Mouse (Mus musculus) midbrain, embryonic 15.5 days (tissue): ENCODE data around the gene Krt20. TPM values are rescaled to one million over a fixed set of nuclear protein-coding genes. Genes with fewer than 3 reads are reported as not detected.

ENCODE experiments used
- ATAC-seq: fragments of 200-750 bp; cut with Nextera tagmentation; replicated peaks from 2 replicates; pipeline ENCODE4 v1.8.0; 2017; ENCODE audit warnings: moderate TSS enrichment
- H3K27ac ChIP-seq: fragments of 300-500 bp; sonication (generic); 2 replicates; pipeline ENCODE4 v1.5.1; 2015; ENCODE audit warnings: mild to moderate bottlenecking, inconsistent platforms
- H3K27me3 ChIP-seq: fragments of 300-500 bp; sonication (generic); replicated peaks from 2 replicates; pipeline ENCODE4 v1.6.1; 2015; ENCODE audit warnings: inconsistent platforms
- H3K36me3 ChIP-seq: fragments of 300-500 bp; sonication (generic); replicated peaks from 2 replicates; pipeline ENCODE4 v1.6.1; 2015; ENCODE audit warnings: inconsistent platforms
- H3K4me1 ChIP-seq: fragments of 300-500 bp; sonication (generic); 2 replicates; pipeline ENCODE4 v1.6.1; 2015; ENCODE audit warnings: inconsistent platforms
- H3K4me2 ChIP-seq: fragments of 300-500 bp; sonication (generic); 2 replicates; pipeline ENCODE4 v1.6.1; 2015; ENCODE audit warnings: inconsistent platforms, mild to moderate bottlenecking, moderate library complexity
- H3K4me3 ChIP-seq: fragments of 300-500 bp; sonication (generic); 2 replicates; pipeline ENCODE4 v1.5.1; 2015; ENCODE audit warnings: mild to moderate bottlenecking, inconsistent platforms
- H3K9ac ChIP-seq: fragments of 300-500 bp; sonication (generic); 2 replicates; pipeline ENCODE4 v1.6.1; 2015; ENCODE audit warnings: mild to moderate bottlenecking, inconsistent platforms
- H3K9me3 ChIP-seq: fragments of 300-500 bp; sonication (generic); 2 replicates; pipeline ENCODE4 v1.6.1; 2016; ENCODE audit warnings: inconsistent platforms
- WGBS: fragments of 180-500 bp; shearing (Covaris S2); methylation state at CpG from one replicate; pipeline ENCODE4 v1.1.7; 2015; ENCODE audit warnings: mixed read lengths; 5-methylcytosine and 5-hydroxymethylcytosine counted together
- polyA plus RNA-seq: library from polyadenylated mRNA; unstranded; fragments of >200 nt; fragmentation: Nextera tagmentation; extraction: Ambion mirVana; gene quantifications from 2 replicates; pipeline ENCODE4 v1.2.1, GENCODE M21; 2015

Gene Krt20
- polyA plus RNA-seq, 1 experiment from 2014 or later = 0.19 TPM

DNA sequence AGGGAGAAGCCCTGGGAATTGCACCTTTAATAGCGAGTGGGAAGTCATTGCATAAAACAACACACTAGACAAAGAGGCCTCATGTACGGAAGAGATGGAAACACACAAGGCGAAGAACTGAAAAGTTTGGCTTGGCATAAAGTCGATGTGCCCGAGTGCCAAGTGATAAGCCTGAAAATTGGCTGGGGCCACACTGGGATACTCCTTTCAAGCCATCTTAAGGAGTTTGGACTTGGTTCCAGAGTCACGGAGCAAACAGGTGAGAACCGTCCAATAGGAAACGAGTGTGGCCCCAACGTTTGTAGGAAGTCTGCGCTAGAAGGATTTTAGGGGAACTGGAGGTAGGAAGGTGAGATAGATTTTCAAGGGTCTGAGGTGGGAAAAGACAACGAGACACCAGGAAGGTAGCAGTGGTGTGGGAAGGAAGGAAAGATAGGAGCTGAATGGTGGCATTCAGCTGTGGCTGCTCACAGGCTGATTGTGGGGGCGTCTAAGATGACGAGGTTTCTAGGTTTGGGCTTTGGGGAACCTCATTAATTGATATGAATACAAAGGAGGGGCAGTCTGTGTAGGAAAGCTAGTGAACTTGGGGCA is 37.9 kb downstream of the Krt20 start:
- no peak overlapping the region for H3K27ac ChIP-seq
- H3K36me3 ChIP-seq = no peaks in the 10 kb centered on the region
- WGBS = 89% methylated on average over 13 of the region's 13 CpGs
- no peaks in the 10 kb centered on the region for H3K9me3 ChIP-seq
- no peak overlapping the region for H3K4me2 ChIP-seq
- no peak overlapping the region for H3K4me3 ChIP-seq
- no peak overlapping the region for H3K9ac ChIP-seq
- 0 out of 2 replicates have a peak, but pooled peaks cover 6% of the 10 kb centered on the region for H3K27me3 ChIP-seq
- ATAC-seq = no peak
- 0 out of 2 replicates have a peak, but pooled peaks cover 5% of the 10 kb centered on the region for H3K4me1 ChIP-seq

DNA sequence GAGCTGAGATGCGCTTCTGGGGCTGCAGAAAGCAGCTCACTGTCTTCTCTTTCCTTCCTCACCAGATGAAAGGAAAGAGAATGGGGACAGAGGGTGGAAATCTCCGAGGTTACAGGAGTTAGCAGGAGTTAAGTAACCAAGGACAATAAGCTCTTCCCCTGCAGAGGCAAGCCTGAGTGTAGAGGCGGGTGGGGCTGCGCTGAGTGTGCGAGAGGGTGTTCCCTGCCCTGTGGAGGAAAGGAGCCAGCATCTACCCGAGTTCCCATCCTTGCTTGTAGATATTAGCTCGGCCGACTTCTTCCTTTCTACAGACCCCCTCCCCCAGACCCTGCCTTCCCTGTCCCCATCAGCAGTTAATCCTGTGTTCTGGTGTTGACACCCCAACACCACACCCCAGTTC is 39.1 kb downstream of the Krt20 start:
- ATAC-seq = no peak

DNA sequence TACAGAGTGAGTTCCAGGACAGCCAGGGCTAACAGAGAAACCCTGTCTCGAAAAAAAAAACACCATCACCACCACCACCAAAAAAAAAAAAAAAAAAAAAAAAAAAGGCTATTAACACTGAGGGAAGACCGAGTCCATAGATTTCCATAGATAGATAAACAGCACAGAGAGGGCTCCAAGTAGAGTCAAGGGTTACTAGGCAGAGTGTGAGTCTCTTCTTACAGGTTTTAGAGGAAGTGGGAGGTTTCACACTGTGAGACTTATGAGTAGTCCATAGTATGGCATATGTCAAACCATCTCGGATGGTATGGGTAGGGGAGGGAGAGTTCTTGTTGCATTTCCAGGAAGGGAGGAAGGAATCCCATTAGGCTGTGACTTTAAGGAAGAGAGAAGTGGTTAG is 39.9 kb downstream of the Krt20 start:
- no peak overlapping the region for H3K27ac ChIP-seq
- WGBS = 85% methylated on average over 3 of the region's 3 CpGs
- H3K4me2 ChIP-seq = no peak overlapping the region
- no peaks in the 10 kb centered on the region for H3K36me3 ChIP-seq
- no peak overlapping the region for H3K9ac ChIP-seq
- no peaks in the 10 kb centered on the region for H3K9me3 ChIP-seq
- 0 out of 2 replicates have a peak, but pooled peaks cover 6% of the 10 kb centered on the region for H3K27me3 ChIP-seq
- no peak for ATAC-seq
- no peak overlapping the region for H3K4me3 ChIP-seq
- 0 out of 2 replicates have a peak, but pooled peaks cover 5% of the 10 kb centered on the region for H3K4me1 ChIP-seq

More for the DNA sequence above, 39.1 kb downstream of the Krt20 start:
- H3K9me3 ChIP-seq = no peaks in the 10 kb centered on the region
- no peak overlapping the region for H3K27ac ChIP-seq
- H3K36me3 ChIP-seq = no peaks in the 10 kb centered on the region
- H3K9ac ChIP-seq = no peak overlapping the region
- no peak overlapping the region for H3K4me3 ChIP-seq
- 0 out of 2 replicates have a peak, but pooled peaks cover 6% of the 10 kb centered on the region for H3K27me3 ChIP-seq
- H3K4me1 ChIP-seq = 0 out of 2 replicates have a peak, but pooled peaks cover 5% of the 10 kb centered on the region
- WGBS = 42% methylated on average over 8 of the region's 8 CpGs
- no peak overlapping the region for H3K4me2 ChIP-seq

DNA sequence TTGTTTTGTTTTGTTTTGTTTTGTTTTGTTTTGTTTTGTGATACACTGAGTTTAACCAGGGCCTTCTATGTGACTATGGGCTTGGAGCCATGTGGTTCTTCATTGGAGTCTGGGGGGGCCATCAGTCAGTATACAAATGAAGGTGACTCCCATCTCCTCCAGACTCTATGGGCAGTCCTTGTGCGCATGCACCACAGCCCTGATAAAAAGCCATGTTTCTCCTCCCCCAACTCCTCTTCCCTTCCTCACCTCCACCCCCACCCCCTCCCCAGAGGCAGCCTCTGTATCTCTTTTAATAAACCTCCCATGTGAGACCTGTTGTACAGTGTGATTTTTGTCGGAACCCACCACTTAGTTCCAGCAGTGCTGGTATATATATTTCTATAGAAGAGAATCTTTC is 41.3 kb downstream of the Krt20 start:
- ATAC-seq = no peak
- 71% methylated on average over 2 of the region's 2 CpGs for WGBS

DNA sequence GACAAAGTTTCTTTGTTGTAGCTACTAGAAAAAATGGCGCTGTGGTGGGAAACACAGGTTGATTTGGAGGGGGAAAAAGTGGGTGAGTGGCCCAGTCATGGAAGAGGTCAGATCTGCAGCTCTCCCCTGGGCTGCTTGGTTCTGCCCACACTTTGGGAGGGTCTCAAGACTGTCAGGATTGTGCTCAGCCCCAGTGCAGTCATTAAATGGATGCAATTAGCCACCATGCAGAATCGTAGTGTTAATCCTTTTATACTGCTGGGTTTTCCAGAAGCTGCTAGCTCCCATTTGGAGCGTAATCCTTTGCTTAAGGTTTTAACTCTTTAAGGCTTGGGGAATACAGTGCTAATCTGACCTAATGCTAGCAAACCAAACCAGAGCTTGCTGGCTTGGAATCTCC is 41.9 kb downstream of the Krt20 start:
- H3K27me3 ChIP-seq = 0 out of 2 replicates have a peak, but pooled peaks cover 4% of the 10 kb centered on the region
- WGBS = 15% methylated on average over 3 of the region's 3 CpGs
- no peak for ATAC-seq

More for the DNA sequence above, 41.3 kb downstream of the Krt20 start:
- no peak overlapping the region for H3K9ac ChIP-seq
- H3K36me3 ChIP-seq = no peaks in the 10 kb centered on the region
- 0 out of 2 replicates have a peak, but pooled peaks cover 4% of the 10 kb centered on the region for H3K27me3 ChIP-seq
- H3K27ac ChIP-seq = no peak overlapping the region
- H3K4me2 ChIP-seq = no peak overlapping the region
- H3K4me1 ChIP-seq = 0 out of 2 replicates have a peak, but pooled peaks cover 5% of the 10 kb centered on the region
- no peaks in the 10 kb centered on the region for H3K9me3 ChIP-seq
- H3K4me3 ChIP-seq = no peak overlapping the region

DNA sequence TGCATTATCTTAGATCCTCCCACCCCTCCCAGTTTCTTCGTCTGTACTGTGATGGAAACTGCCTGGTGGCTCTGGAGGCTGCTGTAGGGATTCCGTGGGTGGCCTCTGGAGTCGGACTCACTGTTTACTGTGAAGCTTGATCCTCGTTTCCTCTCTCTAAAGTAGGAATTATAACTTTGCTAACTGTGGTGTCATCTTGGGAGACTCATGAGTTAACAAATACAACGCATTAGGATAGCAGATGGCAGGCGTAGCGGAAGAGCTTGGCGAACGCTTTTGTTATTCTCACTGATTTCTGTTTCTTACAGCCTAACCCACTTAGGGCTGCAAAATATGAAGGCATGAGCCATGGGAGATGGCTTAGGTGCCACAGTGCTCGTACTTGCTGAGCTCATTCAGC is 45.5 kb downstream of the Krt20 start:
- Histone ChIP-seq H3K4me2 (no peak overlapping the region), H3K9me3 (no peaks in the 10 kb centered on the region), H3K4me1 (peaks cover 8% of the 10 kb centered on the region; the same call in 1 of the 2 replicates), H3K9ac (no peak overlapping the region), H3K4me3 (no peak overlapping the region), H3K27ac (no peak overlapping the region), H3K36me3 (no peaks in the 10 kb centered on the region), H3K27me3 (no peaks in the 10 kb centered on the region)
- no peak for ATAC-seq
- WGBS = 81% methylated on average over 10 of the region's 10 CpGs

More for the DNA sequence above, 41.9 kb downstream of the Krt20 start:
- no peaks in the 10 kb centered on the region for H3K9me3 ChIP-seq
- H3K36me3 ChIP-seq = no peaks in the 10 kb centered on the region
- no peak overlapping the region for H3K4me2 ChIP-seq
- H3K9ac ChIP-seq = no peak overlapping the region
- H3K4me3 ChIP-seq = no peak overlapping the region
- no peak overlapping the region for H3K27ac ChIP-seq
- H3K4me1 ChIP-seq = 0 out of 2 replicates have a peak, but pooled peaks cover 5% of the 10 kb centered on the region

DNA sequence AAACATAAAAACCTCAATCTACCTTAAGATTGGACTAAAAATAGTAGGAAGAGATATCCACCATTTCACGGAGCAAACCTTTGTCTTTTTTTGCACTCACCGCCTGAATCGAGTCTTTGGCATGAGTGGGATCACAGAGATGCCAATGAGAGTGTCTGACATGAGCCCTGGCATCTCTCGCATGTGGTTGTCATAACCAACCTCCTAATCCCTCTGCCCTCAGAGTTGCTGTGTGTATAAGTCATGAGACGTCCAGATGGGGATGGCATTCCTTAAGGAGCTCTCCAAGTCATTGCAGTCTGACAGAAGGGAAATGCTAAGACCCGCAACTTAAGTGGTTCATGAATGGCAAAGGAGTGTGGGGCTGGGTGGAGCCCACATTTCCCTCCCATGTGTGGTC is 46.6 kb downstream of the Krt20 start:
- no peak overlapping the region for H3K4me3 ChIP-seq
- 83% methylated on average over 6 of the region's 6 CpGs for WGBS

DNA sequence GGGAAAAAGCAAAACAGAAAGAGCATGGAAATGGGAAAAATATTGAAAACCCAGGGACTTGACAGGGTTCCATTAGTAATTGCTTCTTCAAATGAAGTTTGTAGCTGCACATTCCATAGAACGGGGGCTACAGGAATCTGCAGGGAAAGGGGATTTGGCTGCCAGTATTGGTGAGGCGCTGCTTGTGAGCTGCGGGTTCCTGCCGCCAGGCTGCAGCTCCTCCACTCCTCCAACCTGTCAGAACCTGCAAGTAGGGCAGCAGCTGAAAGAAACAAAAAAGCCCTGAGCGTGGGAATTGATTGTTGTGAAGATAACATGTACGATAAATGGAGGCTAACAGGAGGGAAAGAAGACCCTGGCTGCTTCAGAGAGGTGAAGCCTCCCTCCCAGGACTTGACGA is 47.1 kb downstream of the Krt20 start:
- H3K9me3 ChIP-seq = no peaks in the 10 kb centered on the region
- peaks cover 14% of the 10 kb centered on the region for H3K4me1 ChIP-seq
- H3K27ac ChIP-seq = no peak overlapping the region
- H3K4me3 ChIP-seq = no peak overlapping the region
- no peaks in the 10 kb centered on the region for H3K36me3 ChIP-seq
- H3K9ac ChIP-seq = no peak overlapping the region
- H3K4me2 ChIP-seq = no peak overlapping the region
- WGBS = 77% methylated on average over 7 of the region's 7 CpGs
- no peaks in the 10 kb centered on the region for H3K27me3 ChIP-seq
- ATAC-seq = no peak

More for the DNA sequence above, 46.6 kb downstream of the Krt20 start:
- no peak for ATAC-seq
- H3K27ac ChIP-seq = no peak overlapping the region
- H3K9me3 ChIP-seq = no peaks in the 10 kb centered on the region
- no peaks in the 10 kb centered on the region for H3K36me3 ChIP-seq
- H3K4me1 ChIP-seq = peaks cover 18% of the 10 kb centered on the region
- H3K27me3 ChIP-seq = no peaks in the 10 kb centered on the region
- no peak overlapping the region for H3K9ac ChIP-seq
- H3K4me2 ChIP-seq = no peak overlapping the region

DNA sequence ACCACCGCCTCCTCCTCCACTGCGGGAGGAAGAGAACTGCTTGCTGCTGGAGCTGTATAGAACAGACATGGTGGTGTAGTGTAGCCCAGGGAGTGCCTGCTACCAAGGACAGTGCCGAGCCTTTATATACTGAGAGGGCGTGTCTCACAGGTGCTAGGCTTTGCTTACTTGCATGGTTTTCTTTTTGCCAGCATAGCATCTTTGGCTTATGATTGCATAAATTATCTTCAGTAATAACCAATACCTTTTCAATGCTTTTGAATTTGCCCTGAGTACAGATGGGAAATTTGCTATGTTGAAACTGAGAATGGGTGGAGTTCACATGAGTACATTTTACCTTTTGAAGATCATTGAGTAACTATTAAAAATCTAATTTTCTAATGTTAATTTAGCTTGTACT is 48.7 kb downstream of the Krt20 start, which contains the start of gene Krt10:
Gene Krt10, minus strand, starts transcription at position 101 of the 400 bp plus-strand sequence.
- H3K9ac ChIP-seq = no peak within 1 kb of the TSS
- WGBS = 90% methylated on average over 4 of the region's 4 CpGs
- no peak for ATAC-seq

DNA sequence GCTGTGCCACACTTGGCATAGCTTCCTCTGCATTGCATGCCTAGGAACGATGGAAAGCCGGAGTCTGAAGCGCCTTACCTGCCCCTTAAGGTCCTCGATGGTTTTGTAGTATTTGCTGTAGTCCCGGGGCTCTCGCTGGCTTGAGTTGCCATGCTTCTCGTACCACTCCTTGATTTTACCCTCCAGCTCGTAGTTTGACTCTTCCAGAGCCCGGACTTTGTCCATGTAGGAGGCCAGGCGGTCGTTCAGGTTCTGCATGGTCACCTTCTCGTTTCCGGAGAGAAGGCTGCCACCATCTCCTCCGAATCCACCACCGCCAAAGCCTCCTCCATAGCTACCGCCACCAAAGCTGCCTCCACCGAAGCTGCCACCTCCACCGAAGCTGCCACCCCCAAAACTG is 49.3 kb downstream of the Krt20 start:
- Histone ChIP-seq H3K27ac (no peak overlapping the region), H3K27me3 (no peaks in the 10 kb centered on the region), H3K36me3 (no peaks in the 10 kb centered on the region), H3K4me1 (peaks cover 18% of the 10 kb centered on the region), H3K4me2 (no peak overlapping the region), H3K9ac (no peak overlapping the region), H3K9me3 (no peaks in the 10 kb centered on the region), H3K4me3 (no peak overlapping the region)
- WGBS = 96% methylated on average over 18 of the region's 18 CpGs
- ATAC-seq = no peak

More for the DNA sequence above, 48.7 kb downstream of the Krt20 start, which contains the start of gene Krt10:
- no peaks in the 10 kb centered on the region for H3K27me3 ChIP-seq
- no peak within 1 kb of the TSS for H3K4me2 ChIP-seq
- H3K4me3 ChIP-seq = no peak within 1 kb of the TSS
- H3K4me1 ChIP-seq = peaks cover 18% of the 10 kb centered on the region
- no peak within 1 kb of the TSS for H3K27ac ChIP-seq
- H3K36me3 ChIP-seq = no peaks in the 10 kb centered on the region
- no peaks in the 10 kb centered on the region for H3K9me3 ChIP-seq

DNA sequence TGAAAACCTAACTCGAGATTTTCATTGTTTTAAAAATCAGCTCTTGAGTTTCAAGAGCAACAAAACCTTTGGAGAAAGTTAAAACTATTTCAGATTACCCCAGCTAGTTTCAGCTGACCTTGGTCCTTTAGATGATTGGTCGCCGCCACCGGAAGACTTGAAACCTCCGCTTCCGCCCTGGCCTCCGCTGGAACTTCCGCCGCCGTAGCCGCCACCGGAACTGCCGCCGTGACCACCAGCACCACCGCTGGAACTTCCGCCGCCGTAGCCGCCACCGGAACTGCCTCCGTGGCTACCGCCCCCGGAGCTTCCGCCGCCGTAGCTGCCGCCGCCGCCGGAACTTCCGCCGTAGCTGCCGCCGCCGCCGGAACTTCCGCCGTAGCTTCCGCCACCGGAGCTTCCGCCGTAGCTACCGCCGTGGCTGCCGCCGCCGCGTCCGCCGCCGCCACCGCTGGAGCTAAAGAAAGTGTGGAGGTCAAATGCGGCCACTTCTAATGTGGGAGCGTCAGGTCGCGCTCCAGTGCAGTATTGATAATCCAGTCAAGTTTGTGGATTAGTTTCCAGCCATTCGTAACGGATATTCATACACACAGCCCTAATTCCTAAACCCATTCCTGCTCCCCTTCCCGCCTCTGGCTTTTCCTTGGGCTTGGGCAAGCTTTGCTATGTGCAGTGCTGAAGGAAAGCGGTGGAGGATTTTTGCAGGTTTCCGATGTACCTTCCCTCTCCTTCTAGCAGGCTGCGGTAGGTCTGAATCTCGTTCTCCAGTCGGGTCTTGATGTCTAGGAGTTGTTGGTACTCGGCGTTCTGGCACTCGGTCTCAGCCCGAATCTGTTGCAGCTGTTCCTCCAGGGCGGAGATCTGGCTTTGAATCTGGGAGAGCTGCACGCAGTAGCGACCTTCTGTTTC is 51.9 kb downstream of the Krt20 start:
- Histone ChIP-seq H3K4me2 (peak overlapping the region; percentile 74), H3K36me3 (no peaks in the 10 kb centered on the region), H3K9ac (peak overlapping the region; percentile 71), H3K27me3 (peaks cover 7% of the 10 kb centered on the region; the same call in 1 of the 2 replicates), H3K4me3 (peak overlapping the region; percentile 69), H3K9me3 (no peaks in the 10 kb centered on the region), H3K4me1 (peaks cover 18% of the 10 kb centered on the region), H3K27ac (peak overlapping the region; percentile 96)
- peak; percentile 91 for ATAC-seq
- 1% methylated on average over 71 of the region's 71 CpGs for WGBS

DNA sequence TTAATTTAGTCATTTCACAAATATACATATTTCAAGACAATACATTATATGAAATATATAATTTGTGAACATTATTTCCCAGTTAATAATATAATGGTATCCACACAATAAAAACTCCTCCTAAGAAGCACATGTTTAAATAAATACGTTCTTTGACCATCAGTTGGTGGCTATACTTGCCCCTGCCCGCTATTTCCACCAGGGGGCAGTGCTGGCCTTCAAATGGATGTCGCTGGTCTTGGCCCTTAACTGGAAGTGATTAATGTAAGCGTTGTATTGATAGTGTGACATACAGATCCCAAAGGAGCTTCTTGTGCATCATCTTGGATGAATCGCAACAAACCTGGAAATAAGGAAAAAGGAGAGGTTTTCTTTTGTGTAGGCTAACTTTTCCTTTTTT is 58.4 kb downstream of the Krt20 start:
- Histone ChIP-seq H3K4me2 (no peak overlapping the region), H3K4me3 (no peak overlapping the region), H3K4me1 (no peaks in the 10 kb centered on the region), H3K36me3 (no peaks in the 10 kb centered on the region), H3K27ac (no peak overlapping the region), H3K9ac (no peak overlapping the region), H3K9me3 (no peaks in the 10 kb centered on the region), H3K27me3 (peaks cover 12% of the 10 kb centered on the region; the same call in 1 of the 2 replicates)
- ATAC-seq = no peak
- WGBS = 13% methylated on average over 5 of the region's 5 CpGs
